Mouse (Mus musculus): ENCODE measurements at regions not wholly inside any gene's neighbourhood (a gene's known extent, or its start where the extent isn't known, plus 50 kb on each side); places are given as distances from the start of the nearest gene placed in this dataset.

GRCm38 (mm10) chr15:69632306-69632705 is 3131.6 kb upstream of the Lrrc6 start:
- DNase-seq (ENCODE audit: low spot score): peak; percentile 9

- DNase-seq (ENCODE audit: low spot score): no peak
Measured at GRCm38 (mm10) chr15:69617998-69618397, 3117.3 kb upstream of the Lrrc6 start.

GRCm38 (mm10) chr15:69614048-69614447 is 3113.3 kb upstream of the Lrrc6 start:
- no peak for DNase-seq (ENCODE audit: low spot score)

- peak; percentile 32 for DNase-seq (ENCODE audit: low spot score)
Measured at GRCm38 (mm10) chr15:69591219-69592006, 3090.7 kb upstream of the Lrrc6 start.

- DNase-seq (ENCODE audit: low spot score): peak; percentile 31
Measured at GRCm38 (mm10) chr15:69588084-69588483, 3087.4 kb upstream of the Lrrc6 start.

GRCm38 (mm10) chr15:69576742-69577141 is 3076.0 kb upstream of the Lrrc6 start:
- peak; percentile 36 for DNase-seq (ENCODE audit: low spot score)

- DNase-seq (ENCODE audit: low spot score): peak; percentile 76
Measured at GRCm38 (mm10) chr15:69575611-69576153, 3075.0 kb upstream of the Lrrc6 start.

- no peak for DNase-seq (ENCODE audit: low spot score)
Measured at GRCm38 (mm10) chr15:69554171-69554570, 3053.5 kb upstream of the Lrrc6 start.

- peak; percentile 27 for DNase-seq (ENCODE audit: low spot score)
Measured at GRCm38 (mm10) chr15:69552062-69552628, 3051.4 kb upstream of the Lrrc6 start.

- DNase-seq (ENCODE audit: low spot score): peak; percentile 5
Measured at GRCm38 (mm10) chr15:69551012-69551411, 3050.3 kb upstream of the Lrrc6 start.

GRCm38 (mm10) chr15:69526441-69527094 is 3025.9 kb upstream of the Lrrc6 start:
- peak; percentile 3 for DNase-seq (ENCODE audit: low spot score)

- DNase-seq (ENCODE audit: low spot score): no peak
Measured at GRCm38 (mm10) chr15:69484421-69485074, 2983.8 kb upstream of the Lrrc6 start.

GRCm38 (mm10) chr15:69483096-69483495 is 2982.4 kb upstream of the Lrrc6 start:
- no peak for DNase-seq (ENCODE audit: low spot score)

- DNase-seq (ENCODE audit: low spot score): no peak
Measured at GRCm38 (mm10) chr15:69481087-69481486, 2980.4 kb upstream of the Lrrc6 start.

- no peak for DNase-seq (ENCODE audit: low spot score)
Measured at GRCm38 (mm10) chr15:69477050-69477449, 2976.3 kb upstream of the Lrrc6 start.

GRCm38 (mm10) chr15:69469566-69469965 is 2968.9 kb upstream of the Lrrc6 start:
- no peak for DNase-seq (ENCODE audit: low spot score)

GRCm38 (mm10) chr15:69460581-69461194 is 2960.0 kb upstream of the Lrrc6 start:
- DNase-seq (ENCODE audit: low spot score): no peak

- DNase-seq (ENCODE audit: low spot score): no peak
Measured at GRCm38 (mm10) chr15:69457473-69457872, 2956.8 kb upstream of the Lrrc6 start.

GRCm38 (mm10) chr15:69456191-69456770 is 2955.6 kb upstream of the Lrrc6 start:
- no peak for DNase-seq (ENCODE audit: low spot score)

GRCm38 (mm10) chr15:69441008-69441407 is 2940.3 kb upstream of the Lrrc6 start:
- no peak for DNase-seq (ENCODE audit: low spot score)

- no peak for DNase-seq (ENCODE audit: low spot score)
Measured at GRCm38 (mm10) chr15:69413531-69414011, 2912.9 kb upstream of the Lrrc6 start.
